Mouse (Mus musculus) forebrain, embryonic 11.5 days (tissue): ENCODE measurements around the gene Mfsd4a. TPM values are rescaled to one million over a fixed set of nuclear protein-coding genes. Genes with fewer than 3 reads are reported as not detected.

ENCODE experiments used
- ATAC-seq: fragments of 200-750 bp; cut with Nextera tagmentation; replicated peaks from 2 replicates; pipeline ENCODE4 v1.8.0; 2017; ENCODE audit warnings: moderate TSS enrichment; ENCODE audit not compliant: low FRiP score
- DNase-seq: peaks from one replicate; pipeline ENCODE4 v3.0.0-alpha.2; 2017; ENCODE audit warnings: low spot score
- H3K27ac ChIP-seq: fragments of 300-500 bp; sonication (generic); 2 replicates; pipeline ENCODE4 v1.5.1; 2014; ENCODE audit warnings: low read depth, low read length
- H3K27me3 ChIP-seq: fragments of 300-500 bp; sonication (generic); 2 replicates; pipeline ENCODE4 v1.6.1; 2014; ENCODE audit warnings: mild to moderate bottlenecking, low read length, mixed read lengths; ENCODE audit not compliant: control insufficient read depth, insufficient read depth
- H3K36me3 ChIP-seq: fragments of 300-500 bp; sonication (generic); 2 replicates; pipeline ENCODE4 v1.6.1; 2014; ENCODE audit warnings: mild to moderate bottlenecking, low read length, moderate library complexity, mixed read lengths; ENCODE audit not compliant: control insufficient read depth, insufficient read depth
- H3K4me1 ChIP-seq: fragments of 300-500 bp; sonication (generic); replicated peaks from 2 replicates; pipeline ENCODE4 v1.6.1; 2014; ENCODE audit warnings: low read length, mixed read lengths; ENCODE audit not compliant: control insufficient read depth, insufficient read depth
- H3K4me2 ChIP-seq: fragments of 300-500 bp; sonication (generic); 2 replicates; pipeline ENCODE4 v1.6.1; 2014; ENCODE audit warnings: low read depth, mild to moderate bottlenecking, low read length, moderate library complexity, mixed read lengths; ENCODE audit not compliant: severe bottlenecking
- H3K4me3 ChIP-seq: fragments of 300-500 bp; sonication (generic); 2 replicates; pipeline ENCODE4 v1.5.1; 2014; ENCODE audit warnings: low read depth, low read length
- H3K9ac ChIP-seq: fragments of 300-500 bp; sonication (generic); 2 replicates; pipeline ENCODE4 v1.6.1; 2014; ENCODE audit warnings: low read length
- H3K9me3 ChIP-seq: fragments of 300-500 bp; sonication (generic); 2 replicates; pipeline ENCODE4 v1.6.1; 2016; ENCODE audit warnings: low read length, mixed read lengths; ENCODE audit not compliant: control insufficient read depth
- WGBS: fragments of 180-500 bp; shearing (Covaris S2); extraction: QIAGEN DNeasy Blood & Tissue Kit; methylation state at CpG from one replicate; pipeline ENCODE4 v1.1.7; 2014; 5-methylcytosine and 5-hydroxymethylcytosine counted together
- polyA plus RNA-seq: library from polyadenylated mRNA; unstranded; fragments of >200 nt; fragmentation: Nextera tagmentation; extraction: Ambion mirVana; gene quantifications from 2 replicates; pipeline ENCODE4 v1.2.1, GENCODE M21; 2014

The Mfsd4a gene
- polyA plus RNA-seq, 1 experiment from 2014 or later: 13.6 TPM

DNA sequence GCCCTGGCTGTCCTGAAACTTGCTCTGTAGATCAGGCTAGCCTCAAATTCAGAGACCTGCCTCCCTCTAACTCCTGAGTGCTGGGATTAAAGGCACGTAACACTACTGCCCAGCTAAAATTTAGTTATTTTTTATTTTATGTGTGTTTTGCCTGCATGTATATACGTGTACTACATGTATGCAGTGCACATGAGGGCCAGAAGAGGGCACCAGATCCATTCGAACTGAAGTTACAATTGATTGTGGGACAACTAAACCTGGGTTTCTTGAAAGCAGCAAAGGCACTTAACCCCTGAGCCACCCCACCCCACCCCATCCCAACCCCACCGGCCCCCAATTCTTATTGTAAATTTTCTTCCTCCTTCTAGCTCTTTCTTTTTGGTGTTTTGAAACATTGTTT is 72.8 kb downstream of the Mfsd4a start:
- Histone ChIP-seq H3K27me3 (no peaks in the 10 kb centered on the region), H3K4me3 (no peak overlapping the region), H3K27ac (no peak overlapping the region), H3K4me2 (no peak overlapping the region), H3K4me1 (no peaks in the 10 kb centered on the region), H3K36me3 (no peaks in the 10 kb centered on the region), H3K9me3 (no peaks in the 10 kb centered on the region), H3K9ac (no peak overlapping the region)
- WGBS: 38% methylated on average over 4 of the region's 4 CpGs
- DNase-seq: peak; percentile 71
- ATAC-seq: no peak

DNA sequence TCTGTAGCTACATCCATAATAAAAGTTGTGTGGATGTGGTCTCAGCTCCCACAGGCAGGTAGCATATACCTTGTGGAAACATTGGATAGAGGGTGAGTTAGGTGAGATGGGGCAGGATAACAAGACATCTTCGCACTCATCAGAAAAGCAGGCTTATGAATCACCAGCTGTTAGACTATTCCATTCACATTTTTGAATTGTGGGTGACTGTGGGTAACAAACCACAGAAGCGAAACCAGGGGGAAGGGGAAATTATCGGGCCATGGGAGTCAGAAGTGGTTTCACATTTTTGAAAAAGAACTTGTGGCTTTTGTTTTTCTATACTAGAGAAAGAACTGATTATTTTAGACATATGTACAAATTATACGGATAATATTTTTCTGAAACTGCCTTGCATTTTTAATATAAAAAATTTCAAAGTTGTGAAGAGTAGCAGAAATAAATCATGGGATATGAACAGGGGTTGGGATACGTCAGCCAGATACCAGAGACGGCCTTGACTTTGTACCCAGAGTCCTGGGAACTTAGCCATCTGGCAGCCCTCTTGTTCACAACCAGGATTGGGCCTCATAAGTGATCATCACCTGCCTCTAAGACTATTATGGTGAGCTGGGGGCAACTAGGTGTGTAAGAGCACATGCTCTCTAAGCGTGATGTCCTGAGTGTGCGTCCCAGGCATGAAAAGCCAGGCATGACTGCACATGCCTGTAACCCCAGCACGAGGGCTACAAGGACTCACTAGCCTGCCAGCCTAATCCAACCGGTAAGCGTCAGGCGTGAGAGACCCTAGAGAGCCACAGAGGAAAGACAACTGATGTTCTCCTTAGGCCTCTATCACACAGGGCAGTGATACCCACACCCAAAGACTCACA is 74.5 kb downstream of the Mfsd4a start:
- no peak overlapping the region for H3K4me3 ChIP-seq
- no peaks in the 10 kb centered on the region for H3K27me3 ChIP-seq
- 90% methylated on average over 12 of the region's 12 CpGs for WGBS
- H3K27ac ChIP-seq: no peak overlapping the region
- no peaks in the 10 kb centered on the region for H3K9me3 ChIP-seq
- no peak overlapping the region for H3K9ac ChIP-seq
- ATAC-seq (no peak), DNase-seq (no peak)
- H3K4me2 ChIP-seq: no peak overlapping the region
- H3K4me1 ChIP-seq: no peaks in the 10 kb centered on the region
- H3K36me3 ChIP-seq: no peaks in the 10 kb centered on the region

DNA sequence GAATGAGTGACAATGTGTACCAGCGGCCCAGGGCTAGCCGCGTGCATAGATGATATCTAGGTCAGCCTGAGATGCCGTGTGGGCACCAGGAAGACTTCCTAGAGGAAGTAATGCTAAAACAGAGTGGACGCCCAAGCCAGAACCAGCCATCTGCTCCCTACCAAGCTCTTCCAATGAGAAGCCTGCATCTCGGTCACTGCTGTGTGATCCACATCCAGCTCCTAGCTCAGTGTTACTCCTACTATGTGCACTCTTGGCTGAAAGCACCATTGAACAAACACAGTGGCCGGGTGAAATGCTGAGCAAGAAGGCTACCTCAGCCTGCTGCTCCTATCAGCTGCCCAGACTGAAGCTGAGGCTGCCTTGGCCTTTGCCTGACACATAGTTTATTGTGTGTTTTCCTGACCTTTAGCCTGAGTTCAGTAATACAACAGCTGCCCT is 75.3 kb downstream of the Mfsd4a start:
- ATAC-seq (no peak), DNase-seq (no peak)
- Histone ChIP-seq H3K27ac (no peak overlapping the region), H3K4me2 (no peak overlapping the region), H3K4me1 (no peaks in the 10 kb centered on the region), H3K4me3 (no peak overlapping the region), H3K36me3 (no peaks in the 10 kb centered on the region), H3K9me3 (no peaks in the 10 kb centered on the region), H3K27me3 (no peaks in the 10 kb centered on the region), H3K9ac (no peak overlapping the region)
- WGBS: 88% methylated on average over 7 of the region's 7 CpGs

DNA sequence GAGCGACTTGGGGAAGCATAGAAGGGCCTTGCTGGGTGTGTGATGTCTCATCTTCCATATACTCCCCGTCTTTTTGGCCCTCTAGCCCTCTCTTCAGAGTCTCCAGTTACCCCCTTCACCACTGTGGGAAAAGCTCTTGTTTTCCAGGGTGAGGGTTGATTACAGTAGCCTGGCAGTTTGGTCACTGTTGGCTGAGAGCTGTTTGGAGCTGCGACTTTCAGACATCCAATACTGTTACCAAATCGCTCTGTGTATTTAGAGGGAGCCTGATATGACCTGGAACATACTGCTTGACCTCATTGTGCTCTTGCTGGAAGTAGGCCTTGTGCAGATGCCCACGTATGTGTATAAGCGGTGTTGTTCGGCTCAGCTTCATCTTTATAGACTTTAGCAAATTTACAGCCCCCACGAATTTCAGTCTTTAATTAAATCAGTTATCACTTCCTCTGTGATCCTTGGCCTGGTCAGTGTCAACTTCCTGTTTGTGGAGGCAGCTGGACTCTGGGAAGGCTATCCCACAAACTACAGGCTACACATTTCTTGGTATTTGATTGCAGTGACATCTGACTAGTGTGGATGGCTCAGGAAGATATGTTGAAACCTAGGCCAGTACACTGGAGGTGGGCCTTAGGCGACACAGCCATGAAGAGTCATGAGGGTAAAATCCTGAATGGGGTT is 77.6 kb downstream of the Mfsd4a start:
- Histone ChIP-seq H3K36me3 (no peaks in the 10 kb centered on the region), H3K27ac (no peak overlapping the region), H3K9ac (no peak overlapping the region), H3K4me2 (no peak overlapping the region), H3K4me3 (no peak overlapping the region), H3K27me3 (no peaks in the 10 kb centered on the region), H3K9me3 (no peaks in the 10 kb centered on the region), H3K4me1 (no peaks in the 10 kb centered on the region)
- DNase-seq (no peak), ATAC-seq (no peak)
- 92% methylated on average over 9 of the region's 9 CpGs for WGBS

DNA sequence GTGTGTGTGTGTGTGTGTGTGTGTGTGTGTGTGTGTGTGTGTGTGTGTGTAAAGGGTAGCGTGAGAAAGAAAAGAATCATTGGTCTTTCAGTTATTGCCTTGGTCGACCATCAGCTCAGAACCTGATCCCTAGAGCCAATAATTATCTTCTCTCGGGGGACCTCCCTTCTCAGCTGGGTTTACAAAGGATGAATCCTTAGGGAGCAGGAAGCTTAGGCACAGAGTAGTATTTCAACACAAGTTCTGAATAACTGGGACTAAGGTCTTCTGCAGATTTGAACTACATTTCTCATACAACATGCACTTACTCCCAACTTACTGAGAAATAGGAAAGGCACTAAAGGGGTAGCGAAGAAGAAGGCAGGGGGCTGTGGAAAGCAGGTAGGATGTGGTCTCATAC is 78.4 kb downstream of the Mfsd4a start:
- ATAC-seq: no peak
- Histone ChIP-seq H3K4me3 (no peak overlapping the region), H3K4me1 (no peaks in the 10 kb centered on the region), H3K27me3 (no peaks in the 10 kb centered on the region), H3K9me3 (no peaks in the 10 kb centered on the region), H3K9ac (no peak overlapping the region), H3K27ac (no peak overlapping the region), H3K36me3 (no peaks in the 10 kb centered on the region), H3K4me2 (no peak overlapping the region)
- WGBS: 72% methylated on average over 4 of the region's 4 CpGs
- DNase-seq: no peak

DNA sequence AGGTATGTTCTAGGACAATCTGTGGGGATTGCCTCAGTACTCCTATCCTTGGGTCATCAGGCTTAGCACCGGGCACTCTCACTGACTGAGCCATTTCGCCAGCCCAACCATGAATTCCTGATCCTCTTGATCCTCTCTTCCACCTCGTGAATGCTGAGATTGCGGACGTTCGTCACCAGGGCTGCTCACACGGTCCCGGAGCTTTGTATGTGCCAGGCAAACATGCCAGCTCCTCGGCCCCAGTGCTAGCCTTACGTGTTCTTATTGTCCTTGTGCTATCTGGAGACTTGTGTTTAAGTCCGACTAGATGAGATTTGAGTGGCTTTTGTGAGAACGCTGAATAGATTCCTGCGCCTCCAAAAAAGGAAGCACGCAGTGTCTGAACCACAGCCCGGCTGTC is 80.4 kb downstream of the Mfsd4a start:
- H3K9ac ChIP-seq: no peak overlapping the region
- no peak overlapping the region for H3K4me2 ChIP-seq
- WGBS: 75% methylated on average over 15 of the region's 15 CpGs
- no peaks in the 10 kb centered on the region for H3K36me3 ChIP-seq
- DNase-seq (no peak), ATAC-seq (no peak)
- H3K27ac ChIP-seq: no peak overlapping the region
- no peaks in the 10 kb centered on the region for H3K9me3 ChIP-seq
- H3K4me3 ChIP-seq: no peak overlapping the region
- H3K4me1 ChIP-seq: no peaks in the 10 kb centered on the region
- no peaks in the 10 kb centered on the region for H3K27me3 ChIP-seq

DNA sequence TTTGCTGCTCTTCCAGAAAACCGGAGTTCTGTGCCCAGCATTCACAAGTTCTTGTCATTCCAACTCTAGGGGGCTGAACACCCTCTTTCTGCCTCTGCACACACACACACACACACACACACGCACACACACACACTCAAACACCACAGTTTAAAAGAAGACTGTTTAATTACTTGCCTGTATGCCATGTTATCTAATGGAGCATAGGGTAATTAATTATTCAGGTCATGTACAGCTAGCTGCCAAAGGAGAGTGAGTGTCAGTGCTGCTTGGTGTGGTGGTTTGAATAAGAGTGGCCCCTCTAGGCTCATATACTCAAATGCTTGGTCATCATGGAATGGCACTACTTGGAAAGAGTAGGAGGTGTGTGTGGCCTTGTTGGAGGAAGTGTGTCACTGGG is 84.1 kb downstream of the Mfsd4a start:
- Histone ChIP-seq H3K9ac (no peak overlapping the region), H3K36me3 (no peaks in the 10 kb centered on the region; the same call in 1 of the 2 replicates), H3K4me3 (no peak overlapping the region), H3K27me3 (no peaks in the 10 kb centered on the region), H3K4me1 (no peaks in the 10 kb centered on the region), H3K4me2 (no peak overlapping the region), H3K9me3 (no peaks in the 10 kb centered on the region), H3K27ac (no peak overlapping the region)
- WGBS: 76% methylated on average over 2 of the region's 2 CpGs
- no peak for DNase-seq
- ATAC-seq: no peak

DNA sequence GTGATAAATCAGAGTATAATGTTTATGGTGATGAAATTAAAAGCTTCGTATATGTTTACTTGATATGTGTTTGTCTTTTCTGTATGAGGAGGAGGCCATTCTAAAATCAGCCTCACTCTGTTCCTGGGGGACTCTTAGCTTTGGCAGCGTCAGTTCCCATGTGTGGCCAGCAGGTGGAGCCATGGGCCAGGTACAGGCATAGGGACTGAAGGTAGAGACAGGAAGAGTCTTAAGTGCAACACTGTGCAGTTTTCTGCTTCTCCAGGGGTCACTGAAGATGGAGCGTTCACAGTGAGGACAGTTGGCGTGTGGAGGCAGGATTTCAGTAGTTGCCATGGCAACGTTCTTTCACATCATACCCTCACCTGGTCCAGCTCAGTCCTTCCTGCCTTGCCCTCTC is 85.0 kb downstream of the Mfsd4a start:
- no peak overlapping the region for H3K27ac ChIP-seq
- DNase-seq (peak; percentile 85), ATAC-seq (peak; percentile 24)
- no peaks in the 10 kb centered on the region; the same call in 1 of the 2 replicates for H3K4me1 ChIP-seq
- no peaks in the 10 kb centered on the region for H3K9me3 ChIP-seq
- no peaks in the 10 kb centered on the region for H3K27me3 ChIP-seq
- H3K4me3 ChIP-seq: no peak overlapping the region
- 18% methylated on average over 5 of the region's 5 CpGs for WGBS
- no peaks in the 10 kb centered on the region; the same call in 1 of the 2 replicates for H3K36me3 ChIP-seq
- no peak overlapping the region for H3K9ac ChIP-seq
- H3K4me2 ChIP-seq: no peak overlapping the region
